Mouse (Mus musculus): ENCODE data around the gene Rbl2. TPM values are rescaled to one million over a fixed set of nuclear protein-coding genes. Genes with fewer than 3 reads are reported as not detected.

The Rbl2 gene
- polyA plus RNA-seq, 1 experiment from 2014 or later = 13.7 TPM

- DNase-seq (ENCODE audit: low spot score) = no peak
- Histone ChIP-seq H3K4me3 (ENCODE audit: low read depth, low read length) (no peak overlapping the region), H3K4me2 (replicated peaks; ENCODE audit: low read depth, low read length) (no peak overlapping the region), H3K27me3 (replicated peaks; ENCODE audit: insufficient read depth, low read length) (no peaks in the 10 kb centered on the region), H3K4me1 (ENCODE audit: insufficient read depth, low read depth, low read length) (no peaks in the 10 kb centered on the region), H3K36me3 (ENCODE audit: insufficient read depth, low read length) (peaks cover 4% of the 10 kb centered on the region; the same call in 1 of the 2 replicates), H3K9me3 (ENCODE audit: low read length) (no peaks in the 10 kb centered on the region), H3K27ac (ENCODE audit: low read length) (no peak overlapping the region), H3K9ac (replicated peaks; ENCODE audit: low read depth) (no peak overlapping the region)
- no peak for ATAC-seq
- WGBS = 22% methylated on average over 3 of the region's 3 CpGs
- no peak for TF ChIP-seq EP300 (IDR thresholded peaks at IDR 0.05)
- no peak for TF ChIP-seq CTCF (IDR thresholded peaks at IDR 0.05)
Measured at GRCm38 (mm10) chr8:91056848-91057247, 13.0 kb upstream of the Rbl2 start.

- ATAC-seq (peak; percentile 38; the same call in 1 of the 2 replicates), DNase-seq (ENCODE audit: low spot score) (no peak)
- no peaks in the 10 kb centered on the region for H3K9me3 ChIP-seq (ENCODE audit: low read length)
- TF ChIP-seq CTCF (IDR thresholded peaks at IDR 0.05) (no peak), EP300 (IDR thresholded peaks at IDR 0.05) (no peak)
- H3K4me1 ChIP-seq (ENCODE audit: insufficient read depth, low read depth, low read length) = no peaks in the 10 kb centered on the region
- no peak overlapping the region for H3K4me3 ChIP-seq (ENCODE audit: low read depth, low read length)
- no peak overlapping the region for H3K27ac ChIP-seq (ENCODE audit: low read length)
- H3K9ac ChIP-seq (replicated peaks; ENCODE audit: low read depth) = no peak overlapping the region
- no peaks in the 10 kb centered on the region for H3K27me3 ChIP-seq (replicated peaks; ENCODE audit: insufficient read depth, low read length)
- no peaks in the 10 kb centered on the region for H3K36me3 ChIP-seq (ENCODE audit: insufficient read depth, low read length)
- H3K4me2 ChIP-seq (replicated peaks; ENCODE audit: low read depth, low read length) = no peak overlapping the region
Measured at GRCm38 (mm10) chr8:91059086-91059578, 10.7 kb upstream of the Rbl2 start.

GRCm38 (mm10) chr8:91059884-91060510 is 9.9 kb upstream of the Rbl2 start:
- H3K4me1 ChIP-seq (ENCODE audit: insufficient read depth, low read depth, low read length) = no peaks in the 10 kb centered on the region
- H3K27me3 ChIP-seq (replicated peaks; ENCODE audit: insufficient read depth, low read length) = no peaks in the 10 kb centered on the region
- no peaks in the 10 kb centered on the region for H3K9me3 ChIP-seq (ENCODE audit: low read length)
- DNase-seq (ENCODE audit: low spot score) (peak; percentile 51), ATAC-seq (peak; percentile 38)
- TF ChIP-seq CTCF (IDR thresholded peaks at IDR 0.05) = no peak
- no peak for TF ChIP-seq EP300 (IDR thresholded peaks at IDR 0.05)
- no peak overlapping the region for H3K27ac ChIP-seq (ENCODE audit: low read length)
- H3K9ac ChIP-seq (replicated peaks; ENCODE audit: low read depth) = no peak overlapping the region
- H3K36me3 ChIP-seq (ENCODE audit: insufficient read depth, low read length) = no peaks in the 10 kb centered on the region
- WGBS = 71% methylated on average over 7 of the region's 7 CpGs
- H3K4me2 ChIP-seq (replicated peaks; ENCODE audit: low read depth, low read length) = no peak overlapping the region
- H3K4me3 ChIP-seq (ENCODE audit: low read depth, low read length) = no peak overlapping the region

GRCm38 (mm10) chr8:91060555-91061471 is 9.0 kb upstream of the Rbl2 start:
- no peaks in the 10 kb centered on the region for H3K27me3 ChIP-seq (replicated peaks; ENCODE audit: insufficient read depth, low read length)
- no peaks in the 10 kb centered on the region for H3K36me3 ChIP-seq (ENCODE audit: insufficient read depth, low read length)
- H3K4me3 ChIP-seq (ENCODE audit: low read depth, low read length) = no peak overlapping the region
- DNase-seq (ENCODE audit: low spot score) (no peak), ATAC-seq (no peak; the same call in 1 of the 2 replicates)
- 75% methylated on average over 19 of the region's 19 CpGs for WGBS
- H3K9me3 ChIP-seq (ENCODE audit: low read length) = no peaks in the 10 kb centered on the region
- no peak overlapping the region for H3K4me2 ChIP-seq (replicated peaks; ENCODE audit: low read depth, low read length)
- no peaks in the 10 kb centered on the region for H3K4me1 ChIP-seq (ENCODE audit: insufficient read depth, low read depth, low read length)
- no peak overlapping the region for H3K27ac ChIP-seq (ENCODE audit: low read length)
- H3K9ac ChIP-seq (replicated peaks; ENCODE audit: low read depth) = no peak overlapping the region
- TF ChIP-seq CTCF (IDR thresholded peaks at IDR 0.05) = no peak
- no peak for TF ChIP-seq EP300 (IDR thresholded peaks at IDR 0.05)

GRCm38 (mm10) chr8:91065179-91065578 is 4.7 kb upstream of the Rbl2 start:
- ATAC-seq (no peak), DNase-seq (ENCODE audit: low spot score) (no peak)
- no peaks in the 10 kb centered on the region for H3K36me3 ChIP-seq (ENCODE audit: insufficient read depth, low read length)
- no peaks in the 10 kb centered on the region for H3K9me3 ChIP-seq (ENCODE audit: low read length)
- H3K9ac ChIP-seq (replicated peaks; ENCODE audit: low read depth) = no peak overlapping the region
- WGBS = 44% methylated on average over 4 of the region's 4 CpGs
- no peak overlapping the region for H3K27ac ChIP-seq (ENCODE audit: low read length)
- no peak overlapping the region for H3K4me2 ChIP-seq (replicated peaks; ENCODE audit: low read depth, low read length)
- no peak overlapping the region for H3K4me3 ChIP-seq (ENCODE audit: low read depth, low read length)
- no peak for TF ChIP-seq CTCF (IDR thresholded peaks at IDR 0.05)
- TF ChIP-seq EP300 (IDR thresholded peaks at IDR 0.05) = no peak
- H3K4me1 ChIP-seq (ENCODE audit: insufficient read depth, low read depth, low read length) = no peaks in the 10 kb centered on the region
- H3K27me3 ChIP-seq (replicated peaks; ENCODE audit: insufficient read depth, low read length) = no peaks in the 10 kb centered on the region

- Histone ChIP-seq H3K9ac (replicated peaks; ENCODE audit: low read depth) (0 out of 2 replicates have a peak overlapping the region, but pooled peaks have one; percentile 8), H3K27me3 (replicated peaks; ENCODE audit: insufficient read depth, low read length) (no peaks in the 10 kb centered on the region), H3K36me3 (ENCODE audit: insufficient read depth, low read length) (no peaks in the 10 kb centered on the region), H3K9me3 (ENCODE audit: low read length) (no peaks in the 10 kb centered on the region), H3K4me2 (replicated peaks; ENCODE audit: low read depth, low read length) (peak overlapping the region; percentile 74), H3K27ac (ENCODE audit: low read length) (no peak overlapping the region), H3K4me3 (ENCODE audit: low read depth, low read length) (peak overlapping the region; percentile 83), H3K4me1 (ENCODE audit: insufficient read depth, low read depth, low read length) (0 out of 2 replicates have a peak, but pooled peaks cover 4% of the 10 kb centered on the region)
- 9% methylated on average over 10 of the region's 10 CpGs for WGBS
- TF ChIP-seq EP300 (IDR thresholded peaks at IDR 0.05) = no peak
- DNase-seq (ENCODE audit: low spot score) = no peak
- 0 out of 2 replicates have a peak, but pooled peaks have one; percentile 0 for ATAC-seq
Measured at GRCm38 (mm10) chr8:91069407-91069806, 450 bp upstream of the Rbl2 start.
